Mouse (Mus musculus): ENCODE measurements at regions not wholly inside any gene's neighbourhood (a gene's known extent, or its start where the extent isn't known, plus 50 kb on each side); places are given as distances from the start of the nearest gene placed in this dataset.

DNA sequence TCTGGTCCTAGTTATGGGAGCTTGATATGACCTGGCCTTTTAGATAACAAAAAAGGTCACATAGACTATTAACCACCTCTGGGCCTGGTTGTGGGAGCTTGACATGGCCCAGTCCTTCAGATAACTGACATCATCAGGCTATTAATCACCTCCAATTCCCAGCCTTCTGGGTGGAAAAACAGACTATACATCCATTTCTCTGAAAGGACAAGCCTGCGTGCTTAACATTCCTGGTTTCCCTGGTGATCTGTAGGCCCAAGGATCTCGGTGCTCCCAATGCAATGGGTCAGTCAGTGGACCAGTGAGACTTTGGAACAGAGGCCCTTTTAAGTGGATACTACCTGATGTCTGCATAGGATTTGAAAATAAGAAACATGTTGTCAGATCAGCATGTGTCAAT is 179.8 kb downstream of the Usp46 start:
- Histone ChIP-seq H3K27me3 (ENCODE audit: insufficient read depth, low read length) (no peaks in the 10 kb centered on the region), H3K9me3 (ENCODE audit: low read length) (peaks cover 23% of the 10 kb centered on the region), H3K4me3 (replicated peaks; ENCODE audit: low read length) (no peak overlapping the region), H3K36me3 (ENCODE audit: insufficient read depth, low read length) (no peaks in the 10 kb centered on the region), H3K4me1 (replicated peaks; ENCODE audit: low read depth, low read length) (peaks cover 36% of the 10 kb centered on the region)
- no peak for TF ChIP-seq CTCF (conservative IDR thresholded peaks at IDR 0.05; ENCODE audit: low read length)
- TF ChIP-seq POU5F1 (IDR thresholded peaks at IDR 0.05; ENCODE audit: borderline replicate concordance, low read length): no peak
- no peak for TF ChIP-seq NANOG (IDR thresholded peaks at IDR 0.05; ENCODE audit: borderline replicate concordance, low read length)

- TF ChIP-seq CTCF (conservative IDR thresholded peaks at IDR 0.05; ENCODE audit: low read length) (no peak), POU5F1 (IDR thresholded peaks at IDR 0.05; ENCODE audit: borderline replicate concordance, low read length) (no peak), NANOG (IDR thresholded peaks at IDR 0.05; ENCODE audit: borderline replicate concordance, low read length) (no peak)
- Histone ChIP-seq H3K4me1 (replicated peaks; ENCODE audit: low read depth, low read length) (peaks cover 38% of the 10 kb centered on the region), H3K36me3 (ENCODE audit: insufficient read depth, low read length) (no peaks in the 10 kb centered on the region), H3K27me3 (ENCODE audit: insufficient read depth, low read length) (no peaks in the 10 kb centered on the region), H3K9me3 (ENCODE audit: low read length) (peaks cover 32% of the 10 kb centered on the region), H3K4me3 (replicated peaks; ENCODE audit: low read length) (no peak overlapping the region)
These were observed 178.9 kb downstream of the Usp46 start for GRCm38 (mm10) chr5:73889342-73889741.

DNA sequence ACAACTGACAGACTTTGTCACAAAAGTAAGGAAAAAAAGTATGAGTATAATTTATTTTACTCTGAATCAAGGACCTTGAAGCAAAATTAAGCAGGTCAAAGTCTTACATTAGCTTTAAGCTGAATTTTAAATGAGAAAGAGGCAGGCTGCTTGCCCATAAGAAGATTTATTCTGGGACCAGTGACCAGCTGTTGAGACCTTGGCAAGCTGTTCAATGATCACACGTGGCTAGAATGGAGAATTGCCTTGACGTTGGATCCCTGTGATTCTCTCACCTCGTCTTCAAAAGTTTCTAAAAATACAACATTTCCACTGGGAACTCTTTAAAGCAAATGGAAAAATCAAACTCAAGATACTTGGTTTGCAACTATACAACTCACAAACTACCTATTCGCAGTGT is 177.3 kb downstream of the Usp46 start:
- TF ChIP-seq POU5F1 (IDR thresholded peaks at IDR 0.05; ENCODE audit: borderline replicate concordance, low read length) (no peak), NANOG (IDR thresholded peaks at IDR 0.05; ENCODE audit: borderline replicate concordance, low read length) (no peak), CTCF (conservative IDR thresholded peaks at IDR 0.05; ENCODE audit: low read length) (no peak)
- Histone ChIP-seq H3K36me3 (ENCODE audit: insufficient read depth, low read length) (no peaks in the 10 kb centered on the region), H3K27me3 (ENCODE audit: insufficient read depth, low read length) (no peaks in the 10 kb centered on the region), H3K4me3 (replicated peaks; ENCODE audit: low read length) (no peak overlapping the region), H3K4me1 (replicated peaks; ENCODE audit: low read depth, low read length) (peaks cover 34% of the 10 kb centered on the region), H3K9me3 (ENCODE audit: low read length) (peaks cover 48% of the 10 kb centered on the region)

DNA sequence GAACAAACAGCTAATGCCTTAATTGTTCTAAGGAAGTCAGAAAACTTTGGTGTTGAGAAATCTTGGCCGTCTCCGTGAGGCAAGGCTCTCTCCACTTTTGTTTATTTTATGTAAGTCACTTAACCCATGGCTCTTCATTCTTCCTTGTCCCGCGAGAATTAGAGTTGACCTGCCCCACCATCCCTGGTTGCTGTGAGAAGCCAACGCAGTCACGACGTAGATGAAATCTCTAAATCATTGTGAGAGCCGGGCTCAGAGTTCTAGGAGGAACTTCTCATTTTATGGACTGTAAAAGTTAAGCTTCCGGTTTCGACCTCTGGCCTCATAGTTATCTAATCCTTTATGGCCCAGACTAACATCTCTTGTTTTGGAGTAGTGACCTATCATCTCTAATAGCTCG is 176.6 kb downstream of the Usp46 start:
- Histone ChIP-seq H3K9me3 (ENCODE audit: low read length) (peaks cover 51% of the 10 kb centered on the region), H3K27me3 (ENCODE audit: insufficient read depth, low read length) (no peaks in the 10 kb centered on the region), H3K4me3 (replicated peaks; ENCODE audit: low read length) (no peak overlapping the region), H3K36me3 (ENCODE audit: insufficient read depth, low read length) (no peaks in the 10 kb centered on the region), H3K4me1 (replicated peaks; ENCODE audit: low read depth, low read length) (peaks cover 32% of the 10 kb centered on the region)
- TF ChIP-seq CTCF (conservative IDR thresholded peaks at IDR 0.05; ENCODE audit: low read length) (no peak), POU5F1 (IDR thresholded peaks at IDR 0.05; ENCODE audit: borderline replicate concordance, low read length) (no peak), NANOG (IDR thresholded peaks at IDR 0.05; ENCODE audit: borderline replicate concordance, low read length) (no peak)

DNA sequence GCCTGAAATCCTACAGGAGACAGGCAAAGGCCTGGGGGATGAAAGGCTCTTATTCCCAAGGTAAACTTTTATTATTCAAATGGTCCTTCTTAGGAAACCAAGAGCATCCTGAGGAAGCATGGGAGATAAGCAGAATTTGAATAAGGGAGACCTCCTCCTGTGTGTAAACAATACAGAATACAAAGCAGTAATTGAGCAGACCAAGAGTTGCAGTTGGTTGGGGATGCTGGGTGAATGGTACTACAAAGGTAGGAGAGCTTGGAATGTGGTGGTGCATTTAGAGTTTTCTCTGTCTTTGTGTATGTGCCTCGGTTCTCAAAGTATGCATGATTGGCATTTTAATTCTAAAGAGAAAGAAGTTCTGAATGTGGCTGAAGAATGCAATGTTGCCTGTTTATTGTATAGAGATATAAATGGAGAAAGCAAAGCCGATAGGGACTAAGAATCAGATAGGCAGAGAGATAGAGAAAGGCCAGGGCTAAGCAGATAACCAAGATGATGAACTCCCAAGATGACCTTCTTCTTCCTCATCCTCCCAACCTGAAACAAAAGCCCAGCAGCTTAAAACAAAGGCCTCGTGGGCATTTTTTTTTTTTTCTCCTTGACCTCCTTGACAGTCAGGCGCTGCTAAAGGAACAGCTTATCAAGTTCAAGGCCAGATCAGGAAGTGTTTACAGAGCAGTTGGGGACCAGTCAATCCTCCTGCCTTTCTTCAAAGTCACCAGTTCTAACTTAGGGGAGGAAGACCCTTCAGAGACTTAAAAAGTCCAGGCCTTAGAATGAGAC is 175.6 kb downstream of the Usp46 start:
- H3K4me3 ChIP-seq (replicated peaks; ENCODE audit: low read length): no peak overlapping the region
- TF ChIP-seq CTCF (conservative IDR thresholded peaks at IDR 0.05; ENCODE audit: low read length) (no peak), NANOG (IDR thresholded peaks at IDR 0.05; ENCODE audit: borderline replicate concordance, low read length) (peak; percentile 93), POU5F1 (IDR thresholded peaks at IDR 0.05; ENCODE audit: borderline replicate concordance, low read length) (peak; percentile 36; the same call in 1 of the 2 replicates)
- no peaks in the 10 kb centered on the region for H3K36me3 ChIP-seq (ENCODE audit: insufficient read depth, low read length)
- H3K9me3 ChIP-seq (ENCODE audit: low read length): peaks cover 52% of the 10 kb centered on the region
- H3K27me3 ChIP-seq (ENCODE audit: insufficient read depth, low read length): no peaks in the 10 kb centered on the region
- peaks cover 24% of the 10 kb centered on the region for H3K4me1 ChIP-seq (replicated peaks; ENCODE audit: low read depth, low read length)

DNA sequence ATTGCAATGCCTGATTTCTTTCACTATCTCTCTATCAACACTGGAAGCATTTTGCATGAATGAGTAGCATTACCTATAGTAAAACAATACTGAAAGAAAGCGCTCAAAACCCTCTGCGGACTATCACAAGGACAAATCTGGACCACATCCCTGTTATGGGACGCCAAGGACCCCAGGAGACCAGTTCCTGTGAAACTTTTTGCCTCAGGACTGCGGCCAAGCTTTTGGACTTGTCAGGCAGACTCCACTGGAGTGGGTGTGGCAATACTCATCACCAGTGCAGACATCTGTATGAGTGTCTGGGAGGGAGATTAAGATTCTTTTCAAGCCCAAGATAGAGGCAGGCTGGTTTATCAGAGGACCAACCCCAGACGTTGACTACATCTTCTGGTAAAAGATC is 173.0 kb downstream of the Usp46 start:
- peaks cover 69% of the 10 kb centered on the region for H3K9me3 ChIP-seq (ENCODE audit: low read length)
- no peak overlapping the region for H3K4me3 ChIP-seq (replicated peaks; ENCODE audit: low read length)
- no peaks in the 10 kb centered on the region for H3K36me3 ChIP-seq (ENCODE audit: insufficient read depth, low read length)
- peaks cover 15% of the 10 kb centered on the region for H3K4me1 ChIP-seq (replicated peaks; ENCODE audit: low read depth, low read length)
- TF ChIP-seq POU5F1 (IDR thresholded peaks at IDR 0.05; ENCODE audit: borderline replicate concordance, low read length) (no peak), CTCF (conservative IDR thresholded peaks at IDR 0.05; ENCODE audit: low read length) (no peak), NANOG (IDR thresholded peaks at IDR 0.05; ENCODE audit: borderline replicate concordance, low read length) (no peak)
- H3K27me3 ChIP-seq (ENCODE audit: insufficient read depth, low read length): no peaks in the 10 kb centered on the region

DNA sequence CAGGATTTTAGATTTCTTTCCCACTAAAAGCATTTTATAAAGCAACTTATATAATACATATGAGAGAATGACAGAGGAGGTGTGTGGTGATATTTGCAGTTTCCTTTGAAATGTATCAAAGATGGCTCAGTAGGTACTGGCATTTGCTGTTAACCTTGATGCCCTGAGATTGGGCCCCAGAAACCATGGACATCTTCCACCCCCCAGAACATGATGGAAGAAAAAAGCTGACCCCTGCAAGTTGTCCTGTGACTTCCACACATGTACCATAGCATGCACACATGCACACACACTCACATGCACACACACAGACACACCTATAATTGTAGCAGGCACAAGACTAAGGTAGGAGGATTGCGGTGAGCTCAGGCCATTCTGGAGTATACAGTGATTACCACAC is 171.4 kb downstream of the Usp46 start:
- no peak for TF ChIP-seq NANOG (IDR thresholded peaks at IDR 0.05; ENCODE audit: borderline replicate concordance, low read length)
- no peak for TF ChIP-seq POU5F1 (IDR thresholded peaks at IDR 0.05; ENCODE audit: borderline replicate concordance, low read length)
- TF ChIP-seq CTCF (conservative IDR thresholded peaks at IDR 0.05; ENCODE audit: low read length): no peak
- H3K4me1 ChIP-seq (replicated peaks; ENCODE audit: low read depth, low read length): peaks cover 13% of the 10 kb centered on the region
- H3K4me3 ChIP-seq (replicated peaks; ENCODE audit: low read length): no peak overlapping the region
- no peaks in the 10 kb centered on the region for H3K27me3 ChIP-seq (ENCODE audit: insufficient read depth, low read length)
- H3K9me3 ChIP-seq (ENCODE audit: low read length): peaks cover 63% of the 10 kb centered on the region
- no peaks in the 10 kb centered on the region for H3K36me3 ChIP-seq (ENCODE audit: insufficient read depth, low read length)

DNA sequence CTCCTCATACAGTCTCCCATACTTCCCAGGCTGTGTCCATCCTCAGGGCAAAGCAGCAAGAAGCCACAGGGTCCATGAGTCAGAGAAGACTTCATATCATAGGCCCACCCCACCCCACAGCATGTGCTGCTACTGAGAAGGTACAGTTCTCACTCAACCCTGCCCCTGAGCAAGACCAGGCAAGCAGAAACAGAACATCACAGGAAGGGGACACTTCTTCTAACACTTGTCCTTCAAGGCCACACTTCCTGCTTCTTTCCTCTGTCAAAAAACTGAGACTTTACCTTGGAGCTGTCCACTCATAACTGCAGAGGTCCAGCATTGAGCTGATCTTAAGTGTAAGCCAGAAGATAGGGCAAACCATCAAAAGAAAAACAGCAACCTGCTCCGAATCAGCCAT is 166.6 kb downstream of the Usp46 start:
- no peaks in the 10 kb centered on the region for H3K4me1 ChIP-seq (replicated peaks; ENCODE audit: low read depth, low read length)
- no peaks in the 10 kb centered on the region for H3K27me3 ChIP-seq (ENCODE audit: insufficient read depth, low read length)
- TF ChIP-seq POU5F1 (IDR thresholded peaks at IDR 0.05; ENCODE audit: borderline replicate concordance, low read length) (no peak), CTCF (conservative IDR thresholded peaks at IDR 0.05; ENCODE audit: low read length) (no peak), NANOG (IDR thresholded peaks at IDR 0.05; ENCODE audit: borderline replicate concordance, low read length) (no peak)
- no peak overlapping the region for H3K4me3 ChIP-seq (replicated peaks; ENCODE audit: low read length)
- H3K36me3 ChIP-seq (ENCODE audit: insufficient read depth, low read length): no peaks in the 10 kb centered on the region
- H3K9me3 ChIP-seq (ENCODE audit: low read length): peaks cover 35% of the 10 kb centered on the region

All from E14TG2a.4 (cell line).